Mouse (Mus musculus) stomach, embryonic 16.5 days (tissue): ENCODE results near the gene Gm11938. TPM values are rescaled to one million over a fixed set of nuclear protein-coding genes. Genes with fewer than 3 reads are reported as not detected.
"Not testable (repeated sequence)": the region's sequence is repeated elsewhere in the genome, so short reads cannot be mapped to it uniquely, and the experiment has no call there.

Experiments used
- ATAC-seq: fragments of 200-750 bp; cut with Nextera tagmentation; 2 replicates; pipeline ENCODE4 v1.8.0; 2017; ENCODE audit warnings: moderate number of reproducible peaks, moderate TSS enrichment; ENCODE audit not compliant: insufficient read depth, low FRiP score
- H3K27ac ChIP-seq: fragments of 300-500 bp; sonication (generic); 2 replicates; pipeline ENCODE4 v1.5.1; 2014; ENCODE audit warnings: low read length
- H3K27me3 ChIP-seq: fragments of 300-500 bp; sonication (generic); 2 replicates; pipeline ENCODE4 v1.6.1; 2014; ENCODE audit warnings: low read length, control low read depth, mixed read lengths; ENCODE audit not compliant: control insufficient read depth, insufficient read depth
- H3K36me3 ChIP-seq: fragments of 300-500 bp; sonication (generic); 2 replicates; pipeline ENCODE4 v1.6.1; 2014; ENCODE audit warnings: low read length; ENCODE audit not compliant: control insufficient read depth, insufficient read depth
- H3K4me1 ChIP-seq: fragments of 300-500 bp; sonication (generic); 2 replicates; pipeline ENCODE4 v1.6.1; 2014; ENCODE audit warnings: low read length, control low read depth, mixed read lengths; ENCODE audit not compliant: control insufficient read depth, insufficient read depth
- H3K4me2 ChIP-seq: fragments of 300-500 bp; sonication (generic); 2 replicates; pipeline ENCODE4 v1.6.1; 2014; ENCODE audit warnings: low read depth, low read length, mixed read lengths
- H3K4me3 ChIP-seq: fragments of 300-500 bp; sonication (generic); replicated peaks from 2 replicates; pipeline ENCODE4 v1.5.1; 2014; ENCODE audit warnings: mild to moderate bottlenecking, low read length
- H3K9ac ChIP-seq: fragments of 300-500 bp; sonication (generic); 2 replicates; pipeline ENCODE4 v1.6.1; 2014; ENCODE audit warnings: low read length
- H3K9me3 ChIP-seq: fragments of 300-500 bp; sonication (generic); replicated peaks from 2 replicates; pipeline ENCODE4 v1.6.1; 2016; ENCODE audit warnings: low read length, control low read depth; ENCODE audit not compliant: control insufficient read depth
- WGBS: fragments of 180-500 bp; shearing (Covaris S2); extraction: QIAGEN DNeasy Blood & Tissue Kit; methylation state at CpG from one replicate; pipeline ENCODE4 v1.1.7; 2014; 5-methylcytosine and 5-hydroxymethylcytosine counted together
- polyA plus RNA-seq: library from polyadenylated mRNA; unstranded; fragments of >200 nt; fragmentation: Nextera tagmentation; extraction: Ambion mirVana; gene quantifications from 2 replicates; pipeline ENCODE4 v1.2.1, GENCODE M21; 2015

The Gm11938 gene
- not detected in 2 replicates for polyA plus RNA-seq

DNA sequence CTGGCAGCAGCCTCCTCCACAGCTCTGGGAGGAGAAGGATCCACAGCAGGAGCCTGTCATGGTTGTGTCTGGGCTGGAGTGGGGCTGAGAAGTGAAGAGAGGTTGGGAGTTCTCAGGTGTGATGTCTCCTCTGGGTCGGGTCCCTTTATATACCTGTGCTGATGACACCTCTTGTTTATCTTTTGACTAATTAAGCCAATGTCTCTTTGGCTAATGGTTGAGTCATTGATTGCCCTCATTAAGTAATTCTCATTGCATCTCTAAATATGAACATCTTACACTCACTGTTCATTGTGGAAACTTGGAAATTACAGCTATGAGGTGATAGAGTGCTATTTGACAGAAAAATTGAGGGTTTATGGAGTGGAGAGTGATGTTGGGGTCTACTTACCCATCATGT lies at the start of gene Gm11938:
Gene Gm11938 (minus strand): TSS at position 101 of the 400 bp plus-strand sequence.
- H3K9ac ChIP-seq, H3K4me1 ChIP-seq, H3K9me3 ChIP-seq, H3K4me3 ChIP-seq, H3K27me3 ChIP-seq, H3K36me3 ChIP-seq, H3K4me2 ChIP-seq, H3K27ac ChIP-seq, ATAC-seq: not testable (repeated sequence)
- WGBS: 26% methylated on average over 1 of the region's 1 CpGs

DNA sequence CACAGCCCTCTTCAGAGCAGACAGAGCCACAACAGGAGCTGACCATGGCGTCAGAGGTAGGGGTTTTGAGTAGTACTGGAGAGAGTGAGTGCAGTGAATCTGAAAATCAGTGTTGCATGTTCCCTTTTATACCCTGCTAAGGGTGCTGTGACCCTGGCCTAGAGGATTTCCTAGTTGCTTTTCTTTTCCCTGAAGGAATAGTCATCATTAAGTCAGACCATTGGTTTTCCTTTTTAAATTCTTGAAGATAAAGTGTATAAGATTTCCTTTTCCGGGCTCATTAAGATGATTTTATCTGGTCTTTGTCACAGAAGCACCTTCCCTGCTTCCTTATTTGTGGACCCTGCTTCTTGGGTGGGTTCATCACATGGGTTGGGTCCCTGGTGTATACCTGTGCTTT lies 47.0 kb upstream of the Gm11938 start, which contains the start of gene Gm11555:
Gene Gm11555 (minus strand): TSS at position 101 of the 400 bp plus-strand sequence.
- no peak within 1 kb of the TSS for H3K27ac ChIP-seq
- no peaks in the 10 kb centered on the region for H3K4me1 ChIP-seq
- no peaks in the 10 kb centered on the region for H3K27me3 ChIP-seq
- WGBS: 86% methylated on average over 2 of the region's 2 CpGs
- no peak within 1 kb of the TSS for H3K9ac ChIP-seq
- H3K9me3 ChIP-seq: no peaks in the 10 kb centered on the region
- H3K4me3 ChIP-seq: no peak within 1 kb of the TSS
- ATAC-seq: no peak
- no peak within 1 kb of the TSS for H3K4me2 ChIP-seq
- H3K36me3 ChIP-seq: no peaks in the 10 kb centered on the region

DNA sequence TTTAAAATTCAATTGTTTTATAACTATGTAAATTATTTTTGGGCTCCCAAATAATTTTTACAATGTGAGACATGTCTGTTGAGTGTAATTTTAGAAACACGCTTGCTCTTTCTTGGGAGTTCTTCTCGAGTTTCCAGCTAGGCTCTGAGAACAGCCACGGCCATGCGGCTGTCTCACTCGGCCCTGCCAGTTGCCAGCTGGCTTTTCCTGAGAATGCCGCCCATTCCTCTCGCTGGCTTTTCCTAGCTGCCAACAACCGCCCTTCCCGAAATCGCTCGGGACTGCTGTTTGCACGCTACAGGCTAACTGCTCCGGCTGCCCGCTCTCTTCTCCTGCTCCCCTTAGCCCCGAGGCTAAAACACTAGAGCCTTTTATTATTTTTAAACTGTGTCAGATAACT lies 43.3 kb upstream of the Gm11938 start:
- no peak for ATAC-seq
- no peaks in the 10 kb centered on the region for H3K36me3 ChIP-seq
- H3K27ac ChIP-seq: no peak overlapping the region
- H3K4me2 ChIP-seq: no peak overlapping the region
- no peak overlapping the region for H3K4me3 ChIP-seq
- no peaks in the 10 kb centered on the region for H3K4me1 ChIP-seq
- H3K9ac ChIP-seq: no peak overlapping the region
- H3K9me3 ChIP-seq: no peaks in the 10 kb centered on the region
- WGBS: 84% methylated on average over 15 of the region's 15 CpGs
- H3K27me3 ChIP-seq: no peaks in the 10 kb centered on the region

DNA sequence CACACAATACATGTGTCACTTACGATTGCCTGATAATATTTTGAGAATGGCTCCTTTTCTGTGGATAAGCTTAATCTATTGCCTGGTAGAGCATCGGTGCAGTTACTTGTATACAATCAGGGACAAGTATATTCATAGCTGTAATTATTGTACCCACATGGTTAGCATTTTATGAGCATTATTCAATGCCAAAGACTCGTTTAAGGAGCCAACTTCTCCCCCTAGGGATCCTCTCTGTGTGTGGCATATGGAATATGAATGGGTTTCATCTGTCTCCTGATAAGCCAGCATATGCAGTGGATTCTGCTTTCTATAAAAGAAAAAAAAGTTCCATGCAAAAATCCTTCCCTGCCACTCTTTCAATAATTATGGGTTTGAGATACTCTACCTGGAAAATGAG lies 41.2 kb upstream of the Gm11938 start:
- H3K36me3 ChIP-seq: no peaks in the 10 kb centered on the region
- H3K27ac ChIP-seq: no peak overlapping the region
- H3K4me1 ChIP-seq: no peaks in the 10 kb centered on the region
- H3K4me2 ChIP-seq: no peak overlapping the region
- H3K4me3 ChIP-seq: no peak overlapping the region
- no peaks in the 10 kb centered on the region for H3K9me3 ChIP-seq
- H3K27me3 ChIP-seq: no peaks in the 10 kb centered on the region
- H3K9ac ChIP-seq: no peak overlapping the region
- WGBS: 68% methylated on average over 3 of the region's 3 CpGs
- no peak for ATAC-seq

DNA sequence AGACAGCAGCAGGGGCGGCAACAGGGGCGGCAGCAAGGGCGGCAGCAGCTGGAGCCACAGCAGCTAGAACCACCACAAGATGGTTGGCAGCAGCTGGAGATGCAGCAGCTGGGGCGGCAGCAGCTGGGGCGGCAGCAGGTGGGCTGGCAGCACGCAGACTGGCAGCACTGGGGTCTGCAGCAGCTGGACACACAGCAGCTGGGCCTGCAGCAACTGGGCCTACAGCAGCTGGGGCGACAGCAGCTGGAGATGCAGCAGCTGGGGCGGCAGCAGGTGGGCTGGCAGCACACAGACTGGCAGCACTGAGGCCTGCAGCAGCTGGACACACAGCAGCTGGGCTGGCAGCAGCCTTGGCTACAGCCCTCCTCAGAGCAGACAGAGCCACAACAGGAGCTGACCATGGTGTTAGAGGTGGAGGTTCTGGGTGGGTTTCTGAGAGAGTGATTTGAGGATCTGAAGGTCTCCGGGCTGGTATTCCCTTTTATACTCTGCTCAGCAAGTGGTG lies 40.6 kb upstream of the Gm11938 start, which contains the start of gene Krtap4-7:
Gene Krtap4-7 (minus strand): TSS at position 455 of the 505 bp plus-strand sequence.
- ATAC-seq, H3K4me1 ChIP-seq, H3K4me3 ChIP-seq, H3K36me3 ChIP-seq, H3K4me2 ChIP-seq, H3K9ac ChIP-seq, H3K9me3 ChIP-seq, H3K27me3 ChIP-seq, H3K27ac ChIP-seq: not testable (repeated sequence)
- WGBS: 80% methylated on average over 9 of the region's 9 CpGs

DNA sequence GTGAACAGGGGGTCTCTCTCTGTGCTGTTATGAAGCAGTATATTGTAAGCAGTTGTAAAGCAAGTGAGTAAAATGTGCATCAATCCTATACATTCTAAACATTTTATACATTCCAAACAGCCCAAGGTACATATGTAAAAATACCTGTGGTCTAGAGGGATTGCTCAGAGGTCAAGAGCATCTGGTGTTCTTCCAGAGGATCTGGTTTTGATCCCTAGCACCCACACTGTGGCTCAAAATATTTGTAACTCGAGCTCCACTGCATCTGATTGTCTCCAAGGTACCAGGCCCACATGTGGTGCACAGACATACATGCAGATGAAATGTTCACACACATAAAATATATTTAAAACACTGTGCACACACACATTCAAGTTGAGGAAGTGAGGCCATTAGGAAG lies 37.8 kb upstream of the Gm11938 start:
- Histone ChIP-seq H3K36me3 (no peaks in the 10 kb centered on the region), H3K4me1 (no peaks in the 10 kb centered on the region), H3K27ac (no peak overlapping the region), H3K27me3 (no peaks in the 10 kb centered on the region), H3K4me3 (no peak overlapping the region), H3K4me2 (no peak overlapping the region), H3K9me3 (no peaks in the 10 kb centered on the region), H3K9ac (no peak overlapping the region)
- no peak for ATAC-seq
- 27% methylated on average over 1 of the region's 1 CpGs for WGBS

DNA sequence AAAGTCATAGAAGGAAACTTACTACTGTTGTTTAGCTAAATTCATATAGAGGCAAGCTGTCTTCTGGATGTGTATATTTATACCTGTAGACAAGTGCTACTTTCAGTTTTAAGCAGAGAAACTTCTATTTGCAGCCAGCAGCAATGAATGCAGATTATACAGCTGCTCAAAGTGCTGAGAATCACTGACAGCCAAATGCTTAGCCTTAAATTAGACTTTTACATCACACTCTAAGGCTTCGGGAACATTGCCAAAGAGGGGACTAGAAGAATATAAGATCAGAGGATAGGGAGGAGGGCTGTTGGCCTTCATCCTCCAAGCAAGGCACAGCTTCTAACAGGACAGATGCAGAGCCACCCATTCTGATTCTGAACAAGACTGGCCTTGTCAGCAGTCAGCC lies 34.0 kb upstream of the Gm11938 start:
- Histone ChIP-seq H3K27ac (no peak overlapping the region), H3K36me3 (no peaks in the 10 kb centered on the region), H3K9ac (no peak overlapping the region), H3K4me3 (no peak overlapping the region), H3K27me3 (no peaks in the 10 kb centered on the region), H3K9me3 (no peaks in the 10 kb centered on the region), H3K4me2 (no peak overlapping the region), H3K4me1 (no peaks in the 10 kb centered on the region)
- ATAC-seq: no peak
- 62% methylated on average over 1 of the region's 1 CpGs for WGBS

DNA sequence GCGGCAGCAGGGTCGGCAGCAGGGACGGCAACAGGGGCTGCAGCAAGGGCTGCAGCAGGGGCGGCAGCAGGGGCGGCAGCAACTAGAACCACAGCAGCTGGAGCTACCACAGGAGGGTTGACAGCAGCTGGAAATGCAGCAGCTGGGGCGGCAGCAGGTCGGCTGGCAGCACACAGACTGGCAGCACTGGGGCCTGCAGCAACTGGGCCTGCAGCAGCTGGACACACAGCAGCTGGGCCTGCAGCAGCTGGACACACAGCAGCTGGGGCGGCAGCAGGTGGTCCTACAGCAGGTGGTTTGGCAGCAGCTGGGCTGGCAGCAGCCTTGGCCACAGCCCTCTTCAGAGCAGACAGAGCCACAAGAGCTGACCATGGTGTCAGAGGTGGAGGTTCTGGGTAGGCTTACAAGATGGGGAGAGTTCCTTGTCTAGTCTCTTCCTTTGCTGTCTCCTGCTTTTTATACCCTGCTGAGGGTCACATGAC lies 31.6 kb upstream of the Gm11938 start, which contains the start of gene Krtap4-2:
Gene Krtap4-2 (minus strand): TSS at position 432 of the 482 bp plus-strand sequence.
- no peak within 1 kb of the TSS for H3K4me2 ChIP-seq
- H3K4me1 ChIP-seq: no peaks in the 10 kb centered on the region
- WGBS: 34% methylated on average over 7 of the region's 8 CpGs
- no peak for ATAC-seq
- no peaks in the 10 kb centered on the region for H3K9me3 ChIP-seq
- no peak within 1 kb of the TSS for H3K27ac ChIP-seq
- H3K27me3 ChIP-seq: no peaks in the 10 kb centered on the region
- H3K36me3 ChIP-seq: no peaks in the 10 kb centered on the region
- no peak within 1 kb of the TSS for H3K4me3 ChIP-seq
- H3K9ac ChIP-seq: no peak within 1 kb of the TSS

DNA sequence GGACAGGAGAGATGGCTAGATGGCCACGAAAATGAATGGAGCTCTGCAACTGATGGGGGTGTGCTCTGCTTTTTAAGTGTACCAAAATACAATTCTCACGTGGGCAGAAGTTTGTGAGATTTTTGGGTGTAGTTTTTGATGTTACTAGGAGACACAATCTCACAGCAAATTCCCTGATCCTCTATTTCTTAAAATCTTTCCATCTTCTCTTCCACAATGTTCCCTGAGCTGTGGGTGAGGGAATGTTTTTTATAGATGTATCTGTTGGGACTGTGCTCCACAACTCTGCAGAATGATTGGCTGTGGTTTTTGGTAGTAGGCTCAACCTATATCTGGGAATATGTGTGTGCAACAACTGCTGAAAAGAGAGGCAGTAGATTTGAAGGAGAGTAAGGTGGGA lies 30.2 kb upstream of the Gm11938 start:
- Histone ChIP-seq H3K27me3 (no peaks in the 10 kb centered on the region), H3K4me3 (no peak overlapping the region), H3K9me3 (no peaks in the 10 kb centered on the region), H3K4me2 (no peak overlapping the region), H3K9ac (no peak overlapping the region), H3K27ac (no peak overlapping the region), H3K4me1 (no peaks in the 10 kb centered on the region), H3K36me3 (no peaks in the 10 kb centered on the region)
- ATAC-seq: no peak
- 72% methylated on average over 2 of the region's 2 CpGs for WGBS
